Mouse (Mus musculus): ENCODE data around the gene D930007J09Rik. TPM values are rescaled to one million over a fixed set of nuclear protein-coding genes. Genes with fewer than 3 reads are reported as not detected.

The D930007J09Rik gene
- polyA plus RNA-seq, 1 experiment from 2014 or later, result not detected

GRCm38 (mm10) chr13:32834513-32834912 is 31.9 kb upstream of the D930007J09Rik start:
- Histone ChIP-seq H3K4me3 (ENCODE audit: low read length) (no peak overlapping the region), H3K27me3 (replicated peaks; ENCODE audit: control insufficient read depth, insufficient read depth, low read length) (no peaks in the 10 kb centered on the region), H3K27ac (ENCODE audit: low read depth, low read length) (no peak overlapping the region), H3K36me3 (ENCODE audit: control insufficient read depth, insufficient read depth, low read length) (no peaks in the 10 kb centered on the region), H3K9me3 (ENCODE audit: control insufficient read depth, low read length) (no peaks in the 10 kb centered on the region), H3K4me1 (ENCODE audit: control insufficient read depth, insufficient read depth, low read depth, low read length) (no peaks in the 10 kb centered on the region), H3K9ac (ENCODE audit: low read depth, low read length) (no peak overlapping the region), H3K4me2 (ENCODE audit: low read length) (no peak overlapping the region)
- no peak for ATAC-seq
- WGBS, result 88% methylated on average over 5 of the region's 5 CpGs

- no peak for ATAC-seq
- H3K4me2 ChIP-seq (ENCODE audit: low read length), result no peak overlapping the region
- H3K4me3 ChIP-seq (ENCODE audit: low read length), result no peak overlapping the region
- H3K4me1 ChIP-seq (ENCODE audit: control insufficient read depth, insufficient read depth, low read depth, low read length), result no peaks in the 10 kb centered on the region
- 71% methylated on average over 6 of the region's 6 CpGs for WGBS
- no peak overlapping the region for H3K9ac ChIP-seq (ENCODE audit: low read depth, low read length)
- H3K9me3 ChIP-seq (ENCODE audit: control insufficient read depth, low read length), result no peaks in the 10 kb centered on the region
- H3K36me3 ChIP-seq (ENCODE audit: control insufficient read depth, insufficient read depth, low read length), result no peaks in the 10 kb centered on the region
- no peaks in the 10 kb centered on the region for H3K27me3 ChIP-seq (replicated peaks; ENCODE audit: control insufficient read depth, insufficient read depth, low read length)
- no peak overlapping the region for H3K27ac ChIP-seq (ENCODE audit: low read depth, low read length)
Measured at GRCm38 (mm10) chr13:32833237-32833636, 30.6 kb upstream of the D930007J09Rik start.

GRCm38 (mm10) chr13:32832776-32833175 is 30.1 kb upstream of the D930007J09Rik start:
- Histone ChIP-seq H3K4me3 (ENCODE audit: low read length) (no peak overlapping the region), H3K27ac (ENCODE audit: low read depth, low read length) (no peak overlapping the region), H3K36me3 (ENCODE audit: control insufficient read depth, insufficient read depth, low read length) (no peaks in the 10 kb centered on the region), H3K4me1 (ENCODE audit: control insufficient read depth, insufficient read depth, low read depth, low read length) (no peaks in the 10 kb centered on the region), H3K27me3 (replicated peaks; ENCODE audit: control insufficient read depth, insufficient read depth, low read length) (no peaks in the 10 kb centered on the region), H3K4me2 (ENCODE audit: low read length) (no peak overlapping the region), H3K9me3 (ENCODE audit: control insufficient read depth, low read length) (no peaks in the 10 kb centered on the region), H3K9ac (ENCODE audit: low read depth, low read length) (no peak overlapping the region)
- ATAC-seq, result no peak
- WGBS, result 73% methylated on average over 3 of the region's 3 CpGs

- H3K27ac ChIP-seq (ENCODE audit: low read depth, low read length), result no peak overlapping the region
- 72% methylated on average over 3 of the region's 3 CpGs for WGBS
- H3K4me2 ChIP-seq (ENCODE audit: low read length), result no peak overlapping the region
- no peaks in the 10 kb centered on the region for H3K36me3 ChIP-seq (ENCODE audit: control insufficient read depth, insufficient read depth, low read length)
- no peaks in the 10 kb centered on the region for H3K9me3 ChIP-seq (ENCODE audit: control insufficient read depth, low read length)
- H3K9ac ChIP-seq (ENCODE audit: low read depth, low read length), result no peak overlapping the region
- no peaks in the 10 kb centered on the region for H3K27me3 ChIP-seq (replicated peaks; ENCODE audit: control insufficient read depth, insufficient read depth, low read length)
- no peak overlapping the region for H3K4me3 ChIP-seq (ENCODE audit: low read length)
- no peak for ATAC-seq
- H3K4me1 ChIP-seq (ENCODE audit: control insufficient read depth, insufficient read depth, low read depth, low read length), result no peaks in the 10 kb centered on the region
Measured at GRCm38 (mm10) chr13:32831505-32832273, 29.0 kb upstream of the D930007J09Rik start.

- Histone ChIP-seq H3K4me3 (ENCODE audit: low read length) (no peak overlapping the region), H3K9me3 (ENCODE audit: control insufficient read depth, low read length) (no peaks in the 10 kb centered on the region), H3K9ac (ENCODE audit: low read depth, low read length) (no peak overlapping the region), H3K27ac (ENCODE audit: low read depth, low read length) (no peak overlapping the region), H3K4me2 (ENCODE audit: low read length) (no peak overlapping the region), H3K27me3 (replicated peaks; ENCODE audit: control insufficient read depth, insufficient read depth, low read length) (no peaks in the 10 kb centered on the region), H3K4me1 (ENCODE audit: control insufficient read depth, insufficient read depth, low read depth, low read length) (no peaks in the 10 kb centered on the region), H3K36me3 (ENCODE audit: control insufficient read depth, insufficient read depth, low read length) (no peaks in the 10 kb centered on the region)
- WGBS, result 88% methylated on average over 4 of the region's 4 CpGs
- no peak for ATAC-seq
Measured at GRCm38 (mm10) chr13:32828886-32829285, 26.2 kb upstream of the D930007J09Rik start.

- 64% methylated on average over 4 of the region's 4 CpGs for whole genome bisulfite sequencing
- Histone ChIP-seq H3K9ac (ENCODE audit: low read depth, low read length) (no peak overlapping the region), H3K9me3 (ENCODE audit: control insufficient read depth, low read length) (no peaks in the 10 kb centered on the region), H3K27me3 (replicated peaks; ENCODE audit: control insufficient read depth, insufficient read depth, low read length) (no peaks in the 10 kb centered on the region), H3K27ac (ENCODE audit: low read depth, low read length) (no peak overlapping the region), H3K36me3 (ENCODE audit: control insufficient read depth, insufficient read depth, low read length) (no peaks in the 10 kb centered on the region), H3K4me1 (ENCODE audit: control insufficient read depth, insufficient read depth, low read depth, low read length) (no peaks in the 10 kb centered on the region), H3K4me3 (ENCODE audit: low read length) (no peak overlapping the region), H3K4me2 (ENCODE audit: low read length) (no peak overlapping the region)
- ATAC-seq, result no peak
Measured at GRCm38 (mm10) chr13:32827951-32828350, 25.3 kb upstream of the D930007J09Rik start.

- Histone ChIP-seq H3K4me3 (ENCODE audit: low read length) (no peak overlapping the region), H3K27me3 (replicated peaks; ENCODE audit: control insufficient read depth, insufficient read depth, low read length) (no peaks in the 10 kb centered on the region), H3K9me3 (ENCODE audit: control insufficient read depth, low read length) (no peaks in the 10 kb centered on the region), H3K4me2 (ENCODE audit: low read length) (no peak overlapping the region), H3K4me1 (ENCODE audit: control insufficient read depth, insufficient read depth, low read depth, low read length) (no peaks in the 10 kb centered on the region), H3K36me3 (ENCODE audit: control insufficient read depth, insufficient read depth, low read length) (no peaks in the 10 kb centered on the region; the same call in 1 of the 2 replicates), H3K27ac (ENCODE audit: low read depth, low read length) (no peak overlapping the region), H3K9ac (ENCODE audit: low read depth, low read length) (no peak overlapping the region)
- WGBS, result 75% methylated on average over 3 of the region's 3 CpGs
- ATAC-seq, result no peak
Measured at GRCm38 (mm10) chr13:32827111-32827822, 24.6 kb upstream of the D930007J09Rik start.

- ATAC-seq, result no peak
- Histone ChIP-seq H3K9me3 (ENCODE audit: control insufficient read depth, low read length) (no peaks in the 10 kb centered on the region), H3K4me1 (ENCODE audit: control insufficient read depth, insufficient read depth, low read depth, low read length) (no peaks in the 10 kb centered on the region), H3K4me3 (ENCODE audit: low read length) (no peak overlapping the region), H3K27ac (ENCODE audit: low read depth, low read length) (no peak overlapping the region), H3K9ac (ENCODE audit: low read depth, low read length) (no peak overlapping the region), H3K27me3 (replicated peaks; ENCODE audit: control insufficient read depth, insufficient read depth, low read length) (no peaks in the 10 kb centered on the region), H3K36me3 (ENCODE audit: control insufficient read depth, insufficient read depth, low read length) (peaks cover 3% of the 10 kb centered on the region; the same call in 1 of the 2 replicates), H3K4me2 (ENCODE audit: low read length) (no peak overlapping the region)
- WGBS, result 93% methylated on average over 8 of the region's 8 CpGs
Measured at GRCm38 (mm10) chr13:32825546-32825945, 22.9 kb upstream of the D930007J09Rik start.
